Mouse (Mus musculus): ENCODE measurements at regions not wholly inside any gene's neighbourhood (a gene's known extent, or its start where the extent isn't known, plus 50 kb on each side); places are given as distances from the start of the nearest gene placed in this dataset.

DNA sequence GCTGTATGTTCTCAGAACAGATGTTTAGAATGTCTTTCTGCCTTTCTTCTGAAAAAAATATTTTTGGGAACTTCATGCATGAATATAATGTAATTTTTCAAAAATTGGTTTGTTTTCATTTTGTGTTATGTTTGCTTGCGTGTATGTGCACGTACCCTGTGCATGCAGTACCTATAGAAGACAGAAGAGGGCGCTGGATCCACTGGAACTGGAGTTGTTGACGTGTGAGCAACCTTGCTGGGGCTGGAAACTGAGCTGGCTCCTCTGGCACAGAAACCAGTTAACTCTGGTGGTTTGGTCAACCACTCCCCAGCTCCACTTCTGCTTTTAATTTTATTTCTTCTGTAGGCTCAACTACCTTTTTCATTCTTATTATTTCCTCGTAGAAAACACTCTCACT is 702.0 kb upstream of the Tmpo start:
- no peaks in the 10 kb centered on the region for H3K9me3 ChIP-seq
- H3K4me3 ChIP-seq (replicated peaks): no peak overlapping the region
- no peaks in the 10 kb centered on the region for H3K36me3 ChIP-seq
- ATAC-seq (ENCODE audit: insufficient number of reproducible peaks, insufficient read depth, low FRiP score, low TSS enrichment, low read depth): no peak
- H3K9ac ChIP-seq (replicated peaks): no peak overlapping the region
- H3K4me1 ChIP-seq (replicated peaks): peaks cover 4% of the 10 kb centered on the region; the same call in 1 of the 2 replicates
- no peak overlapping the region for H3K4me2 ChIP-seq
- H3K27me3 ChIP-seq: no peaks in the 10 kb centered on the region
- H3K27ac ChIP-seq: no peak overlapping the region
- WGBS: 60% methylated on average over 5 of the region's 5 CpGs

DNA sequence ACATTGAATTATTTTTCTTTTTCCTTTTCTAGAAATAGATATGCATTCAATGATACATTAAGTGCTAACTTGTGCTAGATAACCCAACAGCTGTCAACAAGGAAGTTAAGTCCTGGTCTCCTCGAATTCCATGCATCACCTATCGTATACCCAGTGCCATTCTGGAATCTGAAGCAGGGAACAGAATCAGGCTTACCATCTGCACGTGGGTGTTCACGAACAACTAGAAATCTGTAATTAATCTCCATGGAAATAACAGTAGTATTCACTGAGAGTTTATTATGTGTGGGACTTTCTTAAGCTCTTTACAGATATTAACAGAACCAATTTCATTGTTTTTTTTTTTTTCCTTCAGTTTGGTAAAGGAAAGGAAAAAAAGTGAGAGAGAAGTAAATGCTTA is 701.4 kb upstream of the Tmpo start:
- no peak for ATAC-seq (ENCODE audit: insufficient number of reproducible peaks, insufficient read depth, low FRiP score, low TSS enrichment, low read depth)
- no peak overlapping the region for H3K4me2 ChIP-seq
- no peak overlapping the region for H3K9ac ChIP-seq (replicated peaks)
- peaks cover 4% of the 10 kb centered on the region; the same call in 1 of the 2 replicates for H3K4me1 ChIP-seq (replicated peaks)
- H3K4me3 ChIP-seq (replicated peaks): no peak overlapping the region
- no peak overlapping the region for H3K27ac ChIP-seq
- H3K36me3 ChIP-seq: no peaks in the 10 kb centered on the region
- WGBS: 83% methylated on average over 4 of the region's 4 CpGs
- no peaks in the 10 kb centered on the region for H3K9me3 ChIP-seq
- H3K27me3 ChIP-seq: no peaks in the 10 kb centered on the region

DNA sequence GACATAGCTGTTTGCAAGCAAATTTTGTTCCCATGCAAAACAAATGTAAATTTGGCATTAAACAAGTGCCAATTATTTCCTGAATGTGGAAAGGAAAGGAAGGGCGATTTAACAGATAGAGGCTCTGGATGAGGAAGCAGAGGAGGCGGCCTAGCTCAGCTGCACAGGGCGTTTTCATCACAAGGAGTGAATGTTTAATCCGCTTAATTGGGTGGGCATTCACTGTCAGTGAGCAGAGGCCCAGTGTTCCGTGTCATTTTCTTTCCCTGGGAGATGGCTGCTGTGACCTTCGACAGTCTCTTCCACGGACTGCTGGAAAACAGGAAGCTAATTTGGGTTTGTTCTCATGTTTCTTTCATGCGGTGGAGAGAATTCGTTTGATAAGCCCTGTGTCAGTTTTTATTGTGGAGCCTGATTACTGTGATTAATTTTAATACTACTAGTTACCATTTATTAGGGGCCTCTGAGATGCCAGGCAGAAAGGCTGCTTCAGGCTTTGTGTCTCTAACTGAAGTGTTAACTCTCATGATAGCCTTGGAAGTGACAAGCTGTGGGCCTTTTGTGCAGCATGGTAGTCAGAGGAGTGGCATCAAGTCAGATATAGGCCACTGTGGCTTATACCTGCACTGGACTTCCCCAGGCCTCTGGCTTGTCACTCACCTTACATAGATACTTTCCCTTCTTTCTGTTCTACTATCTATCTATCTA is 700.6 kb upstream of the Tmpo start:
- WGBS: 51% methylated on average over 9 of the region's 9 CpGs
- H3K9ac ChIP-seq (replicated peaks): no peak overlapping the region
- H3K36me3 ChIP-seq: no peaks in the 10 kb centered on the region
- H3K4me2 ChIP-seq: no peak overlapping the region
- no peak overlapping the region for H3K4me3 ChIP-seq (replicated peaks)
- no peaks in the 10 kb centered on the region for H3K27me3 ChIP-seq
- H3K4me1 ChIP-seq (replicated peaks): peaks cover 4% of the 10 kb centered on the region; the same call in 1 of the 2 replicates
- H3K27ac ChIP-seq: no peak overlapping the region
- no peak for ATAC-seq (ENCODE audit: insufficient number of reproducible peaks, insufficient read depth, low FRiP score, low TSS enrichment, low read depth)
- H3K9me3 ChIP-seq: no peaks in the 10 kb centered on the region

DNA sequence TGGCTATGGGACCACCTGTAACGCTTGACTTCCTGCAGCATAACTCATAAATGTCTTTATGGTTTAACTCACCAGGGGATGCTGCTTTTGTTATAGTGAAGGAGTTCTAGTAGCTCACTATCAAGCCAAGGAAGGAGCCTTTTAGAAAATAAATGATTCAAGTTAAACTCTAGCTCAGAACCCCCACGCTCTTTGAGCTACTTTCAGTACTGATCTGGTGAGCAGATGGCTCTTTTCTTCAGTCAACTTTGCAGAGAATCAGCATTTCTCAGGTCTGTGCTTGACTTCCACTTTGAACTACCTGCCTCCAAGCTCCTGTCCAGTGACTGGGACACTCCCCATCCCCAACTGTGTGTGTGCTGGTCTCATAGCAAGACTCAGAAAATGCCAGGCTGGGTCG is 694.3 kb upstream of the Tmpo start:
- Histone ChIP-seq H3K9ac (replicated peaks) (no peak overlapping the region), H3K4me3 (replicated peaks) (no peak overlapping the region), H3K9me3 (no peaks in the 10 kb centered on the region), H3K27ac (no peak overlapping the region), H3K36me3 (no peaks in the 10 kb centered on the region), H3K4me1 (replicated peaks) (no peaks in the 10 kb centered on the region), H3K27me3 (no peaks in the 10 kb centered on the region), H3K4me2 (no peak overlapping the region)
- no peak for ATAC-seq (ENCODE audit: insufficient number of reproducible peaks, insufficient read depth, low FRiP score, low TSS enrichment, low read depth)
- 82% methylated on average over 3 of the region's 3 CpGs for WGBS

DNA sequence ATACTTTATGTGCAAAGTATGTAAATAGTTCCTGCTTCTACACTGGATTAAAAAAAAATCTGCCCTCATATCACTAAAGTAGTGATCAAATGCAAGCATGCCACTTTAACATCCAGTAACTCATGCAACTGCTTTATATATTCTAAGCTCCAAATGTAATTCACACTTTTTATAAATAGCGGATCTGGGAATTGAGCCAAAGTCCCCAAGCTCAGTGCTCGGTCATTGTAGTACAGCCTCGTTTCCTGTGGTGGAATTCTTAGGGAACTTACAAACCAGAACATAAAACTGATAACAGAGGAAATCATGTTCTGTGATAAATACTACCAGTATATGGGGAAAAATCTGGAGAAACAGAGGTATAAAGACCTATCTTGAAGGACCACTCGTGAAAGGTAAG is 690.1 kb upstream of the Tmpo start:
- no peaks in the 10 kb centered on the region for H3K4me1 ChIP-seq (replicated peaks)
- H3K4me2 ChIP-seq: no peak overlapping the region
- no peak overlapping the region for H3K27ac ChIP-seq
- no peaks in the 10 kb centered on the region for H3K36me3 ChIP-seq
- 68% methylated on average over 4 of the region's 4 CpGs for WGBS
- H3K27me3 ChIP-seq: no peaks in the 10 kb centered on the region
- H3K4me3 ChIP-seq (replicated peaks): no peak overlapping the region
- ATAC-seq (ENCODE audit: insufficient number of reproducible peaks, insufficient read depth, low FRiP score, low TSS enrichment, low read depth): no peak
- H3K9ac ChIP-seq (replicated peaks): no peak overlapping the region
- H3K9me3 ChIP-seq: no peaks in the 10 kb centered on the region

DNA sequence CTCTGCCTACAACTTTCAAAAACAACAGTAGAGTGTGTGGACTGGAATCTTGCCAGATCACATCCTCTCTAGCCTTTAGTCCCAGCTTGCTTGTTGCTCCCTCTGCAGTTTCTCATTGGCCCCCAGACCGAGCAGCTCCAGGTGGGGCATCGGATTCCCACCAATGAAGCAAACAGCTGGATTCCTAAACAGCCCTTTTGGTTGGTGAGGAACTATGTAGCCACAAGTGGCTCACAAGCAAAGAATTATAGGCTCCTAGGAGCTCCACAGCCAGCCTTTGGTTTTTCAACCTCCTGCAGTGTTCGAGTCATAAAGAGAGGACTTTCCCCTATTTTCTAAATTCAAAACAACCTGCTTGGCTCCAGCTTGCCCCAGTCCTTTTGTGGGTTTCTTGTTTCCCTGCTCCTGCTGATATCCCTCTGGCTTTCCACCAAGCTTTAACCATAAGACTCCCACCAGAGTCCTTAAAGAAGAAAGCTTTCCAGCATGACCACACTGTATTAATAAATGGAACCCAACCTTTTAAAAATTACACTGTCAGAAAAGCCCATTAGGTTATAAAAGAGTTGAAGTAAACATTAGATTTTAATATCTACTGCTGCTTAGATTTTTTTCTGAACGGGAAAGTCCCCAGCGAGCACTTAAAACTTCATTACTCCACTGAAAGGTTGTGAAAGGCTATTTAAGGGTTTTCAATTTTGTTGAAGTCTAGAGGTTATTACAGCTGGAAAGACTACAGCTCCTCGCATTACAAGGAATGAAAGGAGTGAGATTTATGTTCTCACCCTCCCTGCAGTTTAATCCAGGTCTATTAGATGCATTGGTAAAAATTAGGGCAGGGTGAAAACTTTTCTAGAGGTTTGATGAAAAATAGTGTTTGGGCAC is 677.8 kb upstream of the Tmpo start:
- Histone ChIP-seq H3K9me3 (peaks cover 4% of the 10 kb centered on the region; the same call in 1 of the 2 replicates), H3K27me3 (no peaks in the 10 kb centered on the region), H3K4me3 (replicated peaks) (no peak overlapping the region), H3K4me2 (peak overlapping the region; percentile 26; the same call in 1 of the 2 replicates), H3K27ac (peak overlapping the region; percentile 64), H3K4me1 (replicated peaks) (peaks cover 8% of the 10 kb centered on the region; the same call in 1 of the 2 replicates), H3K36me3 (no peaks in the 10 kb centered on the region), H3K9ac (replicated peaks) (no peak overlapping the region)
- WGBS: 10% methylated on average over 6 of the region's 6 CpGs
- ATAC-seq (ENCODE audit: insufficient number of reproducible peaks, insufficient read depth, low FRiP score, low TSS enrichment, low read depth): peak; percentile 95

DNA sequence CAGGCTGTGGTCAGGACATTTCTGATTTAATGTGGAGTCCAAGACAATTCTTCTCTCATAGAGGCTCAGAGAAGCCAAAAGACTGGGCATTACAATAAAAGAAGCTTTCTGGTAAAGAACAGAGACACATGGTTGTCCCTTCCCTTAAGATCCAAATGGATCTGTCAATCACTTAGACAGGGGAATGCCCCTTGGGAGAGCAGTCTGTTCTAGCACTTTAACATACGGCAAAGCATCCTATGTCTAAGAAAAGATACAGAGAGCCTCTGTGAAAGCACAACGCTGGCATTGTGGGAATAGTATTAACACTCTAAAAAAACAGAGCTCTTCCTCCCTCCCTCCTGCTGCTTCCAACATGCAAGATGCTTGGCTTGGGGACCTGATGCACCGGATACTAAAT is 646.0 kb upstream of the Tmpo start:
- ATAC-seq (ENCODE audit: insufficient number of reproducible peaks, insufficient read depth, low FRiP score, low TSS enrichment, low read depth): no peak
- Histone ChIP-seq H3K9ac (replicated peaks) (no peak overlapping the region), H3K4me2 (no peak overlapping the region), H3K4me3 (replicated peaks) (no peak overlapping the region), H3K27me3 (no peaks in the 10 kb centered on the region), H3K36me3 (no peaks in the 10 kb centered on the region), H3K27ac (no peak overlapping the region), H3K4me1 (replicated peaks) (no peaks in the 10 kb centered on the region), H3K9me3 (no peaks in the 10 kb centered on the region)
- 72% methylated on average over 3 of the region's 3 CpGs for WGBS

DNA sequence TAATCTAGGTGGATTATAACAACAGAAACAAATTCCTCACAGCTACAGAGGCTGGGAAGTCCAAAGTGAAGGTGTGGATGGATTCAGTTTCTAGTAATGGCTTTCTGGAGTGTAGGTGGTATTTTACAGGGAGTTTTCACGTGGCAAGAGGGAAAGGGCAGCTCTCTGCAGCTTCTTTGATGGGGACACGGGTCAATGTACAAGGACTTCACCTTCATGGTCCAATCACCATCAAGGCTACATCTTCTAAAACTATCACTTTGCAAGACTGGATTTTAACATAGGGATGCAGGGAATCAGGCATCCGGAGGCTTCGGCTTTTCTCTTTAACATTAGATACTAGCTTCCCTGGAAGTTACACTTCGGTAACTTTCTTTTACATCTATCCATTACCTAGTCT is 642.4 kb upstream of the Tmpo start:
- H3K36me3 ChIP-seq: no peaks in the 10 kb centered on the region
- H3K4me1 ChIP-seq (replicated peaks): no peaks in the 10 kb centered on the region
- no peaks in the 10 kb centered on the region for H3K27me3 ChIP-seq
- H3K4me2 ChIP-seq: no peak overlapping the region
- no peak overlapping the region for H3K27ac ChIP-seq
- no peaks in the 10 kb centered on the region for H3K9me3 ChIP-seq
- no peak overlapping the region for H3K4me3 ChIP-seq (replicated peaks)
- 93% methylated on average over 5 of the region's 5 CpGs for WGBS
- ATAC-seq (ENCODE audit: insufficient number of reproducible peaks, insufficient read depth, low FRiP score, low TSS enrichment, low read depth): no peak
- no peak overlapping the region for H3K9ac ChIP-seq (replicated peaks)

DNA sequence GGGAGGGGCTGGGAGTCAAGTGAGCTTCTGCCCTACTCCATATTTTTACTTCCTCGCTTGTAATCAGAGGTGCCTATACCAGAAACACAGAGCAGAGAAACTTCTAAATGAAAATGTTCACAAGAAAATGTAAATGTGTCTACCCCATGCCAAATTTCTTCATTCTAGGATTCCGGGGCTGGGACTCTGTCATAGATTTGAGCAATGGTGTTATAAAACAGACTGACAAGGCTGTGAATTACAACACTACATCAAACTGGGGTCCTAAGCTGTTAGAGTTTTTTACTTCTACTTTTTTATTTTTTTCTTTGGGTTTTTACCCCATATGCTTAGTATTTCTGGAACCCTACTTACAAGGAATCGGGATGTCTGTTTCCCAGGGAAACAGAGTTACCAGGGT is 623.8 kb upstream of the Tmpo start:
- Histone ChIP-seq H3K4me2 (no peak overlapping the region), H3K4me3 (replicated peaks) (no peak overlapping the region), H3K36me3 (no peaks in the 10 kb centered on the region), H3K27me3 (no peaks in the 10 kb centered on the region), H3K9ac (replicated peaks) (no peak overlapping the region), H3K4me1 (replicated peaks) (no peaks in the 10 kb centered on the region), H3K27ac (no peak overlapping the region), H3K9me3 (no peaks in the 10 kb centered on the region)
- WGBS: 86% methylated on average over 3 of the region's 3 CpGs
- no peak for ATAC-seq (ENCODE audit: insufficient number of reproducible peaks, insufficient read depth, low FRiP score, low TSS enrichment, low read depth)

Data from limb, embryonic 12.5 days (tissue).